Mouse (Mus musculus) myocyte (in vitro differentiated cells): Measurements from ENCODE around the gene Pip4p1. TPM values are rescaled to one million over a fixed set of nuclear protein-coding genes. Genes with fewer than 3 reads are reported as not detected.
A peak's percentile ranks its signal among the peaks of the same experiment; 100 is the strongest.
"Not testable (repeated sequence)": the region's sequence is repeated elsewhere in the genome, so short reads cannot be mapped to it uniquely, and the experiment has no call there.

Source experiments
- H3K27me3 ChIP-seq: one replicate; pipeline ENCODE4 v1.6.1; 2011; ENCODE audit not compliant: control insufficient read depth, insufficient read depth, insufficient read length
- H3K36me3 ChIP-seq: one replicate; pipeline ENCODE4 v1.6.1; 2011; ENCODE audit not compliant: control insufficient read depth, insufficient read depth
- H3K4me2 ChIP-seq: one replicate; pipeline ENCODE4 v1.6.1; 2011; ENCODE audit warnings: low read depth, control low read depth
- H3K4me3 ChIP-seq: one replicate; pipeline ENCODE4 v1.5.1; 2011; ENCODE audit warnings: mild to moderate bottlenecking, control low read depth, moderate library complexity
- H3K79me2 ChIP-seq: one replicate; pipeline ENCODE4 v1.6.1; 2011; ENCODE audit not compliant: control insufficient read depth, insufficient read depth
- H3ac ChIP-seq: one replicate; pipeline ENCODE4 v1.6.1; 2011; ENCODE audit not compliant: control insufficient read depth, insufficient read length
- CEBPB ChIP-seq: IDR thresholded peaks from 2 replicates; pipeline ENCODE4 v1.6.1; 2011; ENCODE audit warnings: mild to moderate bottlenecking, moderate library complexity; ENCODE audit not compliant: poor library complexity, insufficient read depth, severe bottlenecking
- E2F4 ChIP-seq: IDR thresholded peaks from one replicate; pipeline ENCODE4 v1.6.1; 2011; ENCODE audit warnings: mild to moderate bottlenecking, control low read depth, moderate library complexity; ENCODE audit not compliant: insufficient read depth
- MAX ChIP-seq: IDR thresholded peaks from one replicate; pipeline ENCODE4 v1.6.1; 2011; ENCODE audit warnings: low read depth, mild to moderate bottlenecking, control low read depth
- MYOD1 ChIP-seq, 3 experiments: IDR thresholded peaks; one replicate each; pipeline ENCODE4 v1.6.1; 2011; ENCODE audit warnings: control low read depth in 2 of 3, low read depth in 2 of 3, mild to moderate bottlenecking in 2 of 3, moderate library complexity in 1 of 3; ENCODE audit not compliant: insufficient read length in 2 of 3, control insufficient read depth in 1 of 3
- MYOG ChIP-seq, 3 experiments: IDR thresholded peaks; one replicate each; pipeline ENCODE4 v1.6.1; 2011; ENCODE audit warnings: control low read depth in 2 of 3, low read depth in 2 of 3, mild to moderate bottlenecking in 2 of 3; ENCODE audit not compliant: insufficient read length in 2 of 3, control insufficient read depth in 1 of 3, insufficient read depth in 1 of 3
- POLR2A ChIP-seq: IDR thresholded peaks from one replicate; pipeline ENCODE4 v1.6.1; 2011; ENCODE audit warnings: low read depth, mild to moderate bottlenecking, control low read depth, moderate library complexity; ENCODE audit not compliant: insufficient read length
- POLR2AphosphoS2 ChIP-seq: IDR thresholded peaks from one replicate; pipeline ENCODE4 v1.6.1; 2011; ENCODE audit warnings: low read depth, control low read depth; ENCODE audit not compliant: insufficient read length
- REST ChIP-seq: IDR thresholded peaks from one replicate; pipeline ENCODE4 v1.6.1; 2011; ENCODE audit warnings: mild to moderate bottlenecking, control low read depth, moderate library complexity; ENCODE audit not compliant: insufficient read depth, insufficient read length
- SRF ChIP-seq: IDR thresholded peaks from one replicate; pipeline ENCODE4 v1.6.1; 2011; ENCODE audit warnings: low read depth; ENCODE audit not compliant: control insufficient read depth, insufficient read length
- TCF12 ChIP-seq: IDR thresholded peaks from one replicate; pipeline ENCODE4 v1.6.1; 2011; ENCODE audit warnings: mild to moderate bottlenecking, control low read depth; ENCODE audit not compliant: poor library complexity, insufficient read depth, severe bottlenecking
- TCF3 ChIP-seq: IDR thresholded peaks from one replicate; pipeline ENCODE4 v1.6.1; 2011; ENCODE audit warnings: low read depth, control low read depth; ENCODE audit not compliant: insufficient read length
- USF1 ChIP-seq: IDR thresholded peaks from one replicate; pipeline ENCODE4 v1.6.1; 2011; ENCODE audit warnings: low read depth, mild to moderate bottlenecking, control low read depth, moderate library complexity
- polyA plus RNA-seq: library from polyadenylated mRNA; unstranded; fragments of >200 nt; fragmentation: generic; extraction: Trizol; gene quantifications from one replicate; pipeline ENCODE4 v1.2.1, GENCODE M21; 2012; ENCODE audit warnings: missing spikeins

Pip4p1 gene
- polyA plus RNA-seq, 1 experiment, result 71.3 TPM

DNA sequence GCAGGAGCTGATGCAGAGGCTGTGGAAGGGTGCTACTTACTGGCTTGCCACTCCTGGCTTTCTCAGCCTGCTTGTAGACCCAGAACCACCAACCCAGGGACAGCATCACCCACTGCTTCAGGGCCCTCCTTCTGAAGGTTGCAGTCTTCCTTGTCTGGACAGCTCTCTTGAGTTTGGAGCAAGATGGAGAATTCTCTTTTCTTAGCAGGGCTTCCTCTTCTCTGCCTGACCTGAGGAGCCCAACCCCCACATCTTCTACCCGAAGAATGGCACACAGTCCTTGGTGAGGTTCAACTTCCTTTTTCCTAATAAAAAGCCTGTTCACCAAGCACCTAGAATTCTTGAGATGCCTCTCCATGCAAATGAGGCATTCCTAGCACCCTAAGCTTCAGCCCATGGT lies 40.2 kb upstream of the Pip4p1 start:
- H3K36me3 ChIP-seq, result no peaks in the 10 kb centered on the region
- TF ChIP-seq MAX, result no peak
- no peak for TF ChIP-seq REST
- TF ChIP-seq TCF12, result no peak
- TF ChIP-seq USF1, result no peak
- no peak for TF ChIP-seq POLR2AphosphoS2
- no peak for TF ChIP-seq SRF
- TF ChIP-seq POLR2A, result no peak
- no peak for TF ChIP-seq MYOD1 (IDR thresholded peaks at IDR 0.05; ENCODE audit: control insufficient read depth in 1 of 3, insufficient read length in 2 of 3, low read depth in 2 of 3)
- TF ChIP-seq E2F4, result no peak
- TF ChIP-seq CEBPB, result no peak
- TF ChIP-seq TCF3, result no peak
- TF ChIP-seq MYOG (IDR thresholded peaks at IDR 0.05; ENCODE audit: control insufficient read depth in 1 of 3, insufficient read depth in 1 of 3, insufficient read length in 2 of 3, low read depth in 2 of 3), result no peak

DNA sequence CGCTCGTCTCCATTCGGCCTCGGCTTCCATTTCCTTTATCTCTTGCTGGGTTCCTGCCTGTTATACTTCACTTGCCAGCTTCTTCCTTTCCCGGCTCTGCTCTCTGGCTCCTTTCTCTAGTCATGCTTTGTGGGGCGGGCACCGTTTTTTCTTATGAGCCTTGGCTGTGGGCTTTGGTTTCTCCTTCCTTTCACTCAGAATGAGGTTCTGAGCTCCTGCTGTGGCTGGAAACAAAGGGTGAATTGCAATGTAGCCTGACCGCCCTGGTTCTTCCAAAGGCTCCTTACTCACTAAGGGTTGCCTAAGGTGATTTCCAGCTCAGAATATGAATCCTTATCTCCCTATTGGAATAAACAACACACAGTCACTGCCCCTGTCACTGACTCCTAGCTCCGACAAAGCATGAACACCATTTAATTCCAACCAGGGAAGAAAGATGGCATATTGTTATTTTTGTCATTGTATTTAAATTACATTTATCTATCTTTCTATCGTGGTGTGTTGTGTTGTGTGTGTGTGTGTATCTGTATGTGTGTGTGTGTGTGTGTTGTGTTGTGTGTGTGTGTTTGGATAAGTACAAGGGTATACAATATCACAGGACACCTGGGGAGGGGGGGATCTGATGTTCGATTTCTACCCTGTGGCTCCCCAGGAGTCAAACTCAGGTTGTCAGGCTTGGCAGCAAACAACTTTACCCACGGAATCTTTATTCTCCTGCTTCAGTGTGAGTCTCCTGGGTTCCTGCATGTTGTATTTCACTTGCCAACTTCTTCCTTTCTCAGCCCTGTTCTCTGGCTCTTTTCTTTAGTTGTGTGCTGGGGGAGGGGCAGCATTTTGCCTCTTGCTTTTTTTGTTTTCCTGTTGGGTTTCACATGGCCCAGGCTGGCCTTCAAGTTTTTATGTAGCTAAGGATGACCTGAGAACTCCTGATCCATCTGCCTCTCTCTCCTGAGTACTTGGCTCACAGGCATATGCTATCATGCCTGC lies 39.2 kb upstream of the Pip4p1 start:
- Histone ChIP-seq H3K79me2 (no peaks in the 10 kb centered on the region), H3K4me2 (no peak overlapping the region), H3K4me3 (no peak overlapping the region), H3K36me3 (no peaks in the 10 kb centered on the region), H3K27me3 (no peaks in the 10 kb centered on the region), H3ac (no peak overlapping the region)
- no peak for TF ChIP-seq POLR2A
- no peak for TF ChIP-seq USF1
- TF ChIP-seq SRF, result no peak
- no peak for TF ChIP-seq MYOG (IDR thresholded peaks at IDR 0.05; ENCODE audit: control insufficient read depth in 1 of 3, insufficient read depth in 1 of 3, insufficient read length in 2 of 3, low read depth in 2 of 3)
- TF ChIP-seq POLR2AphosphoS2, result no peak
- no peak for TF ChIP-seq TCF3
- no peak for TF ChIP-seq CEBPB
- no peak for TF ChIP-seq MYOD1 (IDR thresholded peaks at IDR 0.05; ENCODE audit: control insufficient read depth in 1 of 3, insufficient read length in 2 of 3, low read depth in 2 of 3)
- no peak for TF ChIP-seq TCF12
- no peak for TF ChIP-seq MAX
- TF ChIP-seq E2F4, result no peak
- TF ChIP-seq REST, result no peak

More for the DNA sequence above, 40.2 kb upstream of the Pip4p1 start:
- no peaks in the 10 kb centered on the region for H3K79me2 ChIP-seq
- H3K4me3 ChIP-seq, result no peak overlapping the region
- no peak overlapping the region for H3K4me2 ChIP-seq
- no peaks in the 10 kb centered on the region for H3K27me3 ChIP-seq
- H3ac ChIP-seq, result no peak overlapping the region

DNA sequence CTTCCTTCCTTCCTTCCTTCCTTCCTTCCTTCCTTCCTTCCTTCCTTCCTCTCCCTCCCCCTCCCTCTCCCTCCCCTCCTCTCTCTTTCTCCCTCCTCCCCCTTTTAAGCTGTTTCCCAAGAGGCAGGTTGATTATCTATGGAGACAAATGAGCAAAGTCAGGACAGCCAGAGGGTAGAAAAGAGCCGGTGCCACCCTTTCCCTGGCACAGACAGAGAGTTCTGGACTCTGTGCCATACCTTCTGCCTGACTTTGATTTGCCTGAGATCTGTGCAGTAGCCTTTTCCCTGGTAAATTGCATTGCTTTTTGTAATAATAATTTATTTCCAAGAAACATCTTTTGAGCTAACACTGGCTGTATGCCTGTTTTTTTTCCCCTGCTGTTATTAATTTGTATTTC lies 38.4 kb upstream of the Pip4p1 start:
- Histone ChIP-seq H3K4me3 (no peak overlapping the region), H3K36me3 (no peaks in the 10 kb centered on the region), H3K4me2 (no peak overlapping the region), H3K79me2 (no peaks in the 10 kb centered on the region), H3K27me3 (no peaks in the 10 kb centered on the region), H3ac (no peak overlapping the region)
- TF ChIP-seq TCF12 (no peak), E2F4 (no peak), REST (no peak), MAX (no peak), POLR2A (no peak), MYOG (IDR thresholded peaks at IDR 0.05; ENCODE audit: control insufficient read depth in 1 of 3, insufficient read depth in 1 of 3, insufficient read length in 2 of 3, low read depth in 2 of 3) (no peak), POLR2AphosphoS2 (no peak), TCF3 (no peak), SRF (no peak), CEBPB (no peak), MYOD1 (IDR thresholded peaks at IDR 0.05; ENCODE audit: control insufficient read depth in 1 of 3, insufficient read length in 2 of 3, low read depth in 2 of 3) (no peak), USF1 (no peak)

DNA sequence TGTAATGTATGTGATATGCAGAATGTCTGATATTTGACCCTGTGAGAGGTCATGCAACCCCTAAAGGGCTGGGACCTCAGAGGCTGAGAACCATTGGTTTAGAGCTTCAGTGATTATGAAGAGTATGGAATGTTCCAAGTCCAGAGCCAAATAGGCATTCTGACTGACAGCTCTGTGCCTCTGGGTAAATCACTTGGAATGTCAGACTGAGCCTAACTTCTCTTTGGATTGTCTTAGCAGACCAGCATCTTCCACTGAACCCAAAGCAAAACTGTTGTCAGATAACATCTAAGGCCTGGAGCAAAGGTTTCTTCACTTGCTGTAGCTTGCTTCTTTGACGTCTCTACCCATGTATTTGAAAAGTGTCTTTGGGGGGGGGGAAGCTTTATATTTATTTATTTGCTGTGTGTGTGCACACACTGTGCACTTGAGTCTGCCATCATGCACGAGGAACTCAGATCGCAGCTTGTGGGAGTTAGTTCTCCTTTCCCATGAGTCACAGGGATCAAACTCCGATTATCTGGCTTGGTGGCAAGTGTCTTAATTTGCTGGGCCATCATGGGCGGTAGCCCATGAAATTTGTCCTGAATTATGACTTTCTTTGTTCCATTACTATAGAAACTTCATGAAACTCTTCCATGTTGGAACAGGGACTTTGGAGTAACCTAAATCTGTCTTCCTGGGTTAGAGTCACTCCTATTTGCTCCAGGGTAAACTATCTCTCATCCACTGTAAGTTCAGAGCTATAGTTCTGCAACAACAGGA lies 37.7 kb upstream of the Pip4p1 start:
- no peaks in the 10 kb centered on the region for H3K79me2 ChIP-seq

DNA sequence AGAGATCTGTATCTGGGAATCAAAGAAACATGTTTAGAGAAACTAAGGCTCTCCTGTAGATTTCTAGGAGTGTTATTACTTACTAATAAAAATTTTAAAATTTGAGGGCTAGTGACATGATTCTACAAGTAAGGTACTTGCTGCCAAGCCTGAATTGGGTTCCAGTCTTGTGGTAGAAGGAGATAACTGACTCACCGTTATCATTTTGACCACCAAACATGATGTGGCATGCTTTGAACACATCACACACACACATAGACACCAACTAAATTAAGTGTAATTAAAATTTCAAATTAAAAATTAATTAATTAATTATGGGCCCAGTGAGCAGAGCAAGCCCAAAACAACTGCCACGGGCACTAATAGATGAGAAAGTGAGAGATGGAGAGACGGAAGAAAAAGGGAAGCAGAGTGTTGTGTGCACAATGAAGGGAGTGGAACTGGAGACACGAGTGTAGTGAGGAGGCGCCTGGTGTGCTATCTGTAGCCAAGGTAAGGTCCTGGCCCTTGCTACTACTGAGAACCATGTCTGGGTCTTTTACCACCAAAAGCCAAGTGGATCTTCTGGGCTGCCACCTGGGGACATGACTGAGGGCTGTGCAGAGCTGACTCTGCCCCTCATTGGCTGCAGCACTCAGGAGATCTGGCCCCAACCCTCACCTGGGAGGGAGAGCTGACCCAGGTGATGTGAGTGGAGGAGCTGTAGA lies 27.8 kb upstream of the Pip4p1 start:
- not testable (repeated sequence) for H3K4me3 ChIP-seq, H3K36me3 ChIP-seq, H3K27me3 ChIP-seq, H3K4me2 ChIP-seq, H3K79me2 ChIP-seq, H3ac ChIP-seq

More for the DNA sequence above, 37.7 kb upstream of the Pip4p1 start:
- TF ChIP-seq CEBPB, result no peak
- TF ChIP-seq REST, result no peak
- TF ChIP-seq MAX, result no peak
- TF ChIP-seq MYOG (IDR thresholded peaks at IDR 0.05; ENCODE audit: control insufficient read depth in 1 of 3, insufficient read depth in 1 of 3, insufficient read length in 2 of 3, low read depth in 2 of 3), result no peak
- no peak for TF ChIP-seq POLR2AphosphoS2
- Histone ChIP-seq H3K4me3 (no peak overlapping the region), H3K27me3 (no peaks in the 10 kb centered on the region), H3ac (no peak overlapping the region), H3K36me3 (no peaks in the 10 kb centered on the region), H3K4me2 (no peak overlapping the region)

DNA sequence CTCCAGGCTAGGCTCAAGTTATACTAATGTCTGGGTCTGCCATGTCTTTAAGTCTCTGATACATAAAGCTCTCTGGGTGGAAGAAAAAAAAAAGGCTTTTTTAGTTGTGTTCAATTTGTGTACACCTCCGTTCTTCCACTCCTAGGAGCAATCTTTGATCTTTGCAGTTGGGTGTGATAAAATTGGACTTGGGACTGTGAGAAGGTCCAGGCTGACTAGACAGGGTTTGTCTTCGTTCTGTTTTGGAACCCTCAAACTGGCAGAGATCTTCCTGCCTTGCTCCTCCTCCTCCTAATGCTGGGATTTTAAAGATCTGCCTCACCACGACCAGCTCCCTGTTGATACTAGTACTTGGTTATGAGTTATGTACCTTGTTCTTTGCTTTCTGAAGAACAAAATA lies 26.5 kb upstream of the Pip4p1 start:
- H3K27me3 ChIP-seq, H3K4me3 ChIP-seq, H3K36me3 ChIP-seq, H3K79me2 ChIP-seq, H3ac ChIP-seq: not testable (repeated sequence)
- H3K4me2 ChIP-seq, result peak overlapping the region; percentile 38

DNA sequence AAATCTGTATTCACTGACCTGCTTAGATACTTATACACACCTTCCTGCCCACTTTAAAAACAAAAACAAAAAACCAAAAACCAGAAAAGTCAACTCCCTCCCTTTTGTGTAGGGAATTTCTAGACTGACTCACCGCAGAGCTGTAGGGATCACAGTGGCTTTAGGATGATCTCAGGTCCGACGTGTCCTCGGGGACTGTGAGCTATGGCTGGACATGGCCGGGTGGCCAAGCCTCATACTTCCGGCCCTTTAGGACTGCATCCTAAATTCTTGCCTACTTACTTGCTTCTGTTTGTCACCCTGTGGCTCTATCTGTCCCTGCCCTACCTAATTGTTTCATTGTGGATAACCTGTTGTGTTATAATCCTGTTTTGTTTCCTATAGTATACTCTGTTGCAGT lies 26.1 kb upstream of the Pip4p1 start:
- not testable (repeated sequence) for H3K27me3 ChIP-seq, H3K36me3 ChIP-seq, H3K4me3 ChIP-seq, H3ac ChIP-seq, H3K79me2 ChIP-seq
- peak overlapping the region; percentile 38 for H3K4me2 ChIP-seq
